Mouse (Mus musculus) heart, adult 11 months (tissue): ENCODE measurements around the gene Zfp821.
A peak's percentile ranks its signal among the peaks of the same experiment; 100 is the strongest.

Experiments used
- DNase-seq: peaks from one replicate; pipeline ENCODE4 v3.0.0; 2022

The Zfp821 gene

GRCm38 (mm10) chr8:109705320-109706075 is at the start of gene Zfp821:
TSS of gene Zfp821 (plus strand) at chr8:109705546.
- peak; percentile 100 for DNase-seq

GRCm38 (mm10) chr8:109656860-109657259 is 48.5 kb upstream of the Zfp821 start:
- no peak for DNase-seq

GRCm38 (mm10) chr8:109662328-109662727 is 43.0 kb upstream of the Zfp821 start:
- DNase-seq, result peak; percentile 9

- DNase-seq, result no peak
Measured at GRCm38 (mm10) chr8:109666616-109667015, 38.7 kb upstream of the Zfp821 start.

- peak; percentile 74 for DNase-seq
Measured at GRCm38 (mm10) chr8:109672656-109673055, 32.7 kb upstream of the Zfp821 start.

- DNase-seq, result peak; percentile 84
Measured at GRCm38 (mm10) chr8:109673596-109673995, 31.8 kb upstream of the Zfp821 start.

GRCm38 (mm10) chr8:109675896-109676643 is 29.3 kb upstream of the Zfp821 start:
- no peak for DNase-seq

- DNase-seq, result no peak
Measured at GRCm38 (mm10) chr8:109681535-109681934, 23.8 kb upstream of the Zfp821 start.

GRCm38 (mm10) chr8:109682120-109682519 is 23.2 kb upstream of the Zfp821 start:
- no peak for DNase-seq

GRCm38 (mm10) chr8:109687248-109687647 is 18.1 kb upstream of the Zfp821 start:
- no peak for DNase-seq

GRCm38 (mm10) chr8:109691769-109692168 is 13.6 kb upstream of the Zfp821 start:
- peak; percentile 88 for DNase-seq

GRCm38 (mm10) chr8:109692443-109693145 is 12.8 kb upstream of the Zfp821 start:
- no peak for DNase-seq

- peak; percentile 100 for DNase-seq
Measured at GRCm38 (mm10) chr8:109693146-109693900, 12.0 kb upstream of the Zfp821 start, which contains the start of gene Ist1. TSS of gene Ist1 (minus strand) at chr8:109693260.

GRCm38 (mm10) chr8:109694154-109694553 is 11.2 kb upstream of the Zfp821 start:
- DNase-seq, result peak; percentile 89

GRCm38 (mm10) chr8:109697754-109698153 is 7.6 kb upstream of the Zfp821 start:
- DNase-seq, result no peak

GRCm38 (mm10) chr8:109698477-109698876 is 6.9 kb upstream of the Zfp821 start:
- no peak for DNase-seq

- DNase-seq, result peak; percentile 90
Measured at GRCm38 (mm10) chr8:109704565-109705319, 604 bp upstream of the Zfp821 start.

GRCm38 (mm10) chr8:109706076-109706873 is 929 bp downstream of the Zfp821 start:
- DNase-seq, result peak; percentile 90

- peak; percentile 95 for DNase-seq
Measured at GRCm38 (mm10) chr8:109706874-109707237, 1.5 kb downstream of the Zfp821 start.

- no peak for DNase-seq
Measured at GRCm38 (mm10) chr8:109707921-109708320, 2.6 kb downstream of the Zfp821 start.

- DNase-seq, result no peak
Measured at GRCm38 (mm10) chr8:109712521-109712920, 7.2 kb downstream of the Zfp821 start.
